28 mouse cellular contexts compared by ENCODE assay signal in genomic region chr10:110322082-110322632, GRCm38 (mm10).
DNase-seq lines count a peak whose midpoint lies in the region; ATAC-seq and TF ChIP-seq lines count a peak whose summit lies in the region.
"Had no signal": no experiment of that assay in that cellular context is flagged by ENCODE, and none has a peak within 500 bp of the region (broad histone marks: within the 10 kb centered on the region; RNA-seq: fewer than 3 reads in every experiment).

No protein-coding gene starts in this region.

- H3K27me3 ChIP-seq in hindbrain, embryonic 14.5 days (ENCODE audit: control insufficient read depth, insufficient read depth, low read length): no peaks in the 10 kb centered on the region
- no peaks in the 10 kb centered on the region for H3K27me3 ChIP-seq in hindbrain, embryonic 10.5 days (ENCODE audit: insufficient read depth, poor library complexity, severe bottlenecking)
- no peaks in the 10 kb centered on the region for H3K27me3 ChIP-seq in midbrain, embryonic 13.5 days
- no peaks in the 10 kb centered on the region for H3K27me3 ChIP-seq in midbrain, postnatal 0 days (ENCODE audit: insufficient read depth, low read length)
- H3K27me3 ChIP-seq in embryonic facial prominence, embryonic 10.5 days (replicated peaks; ENCODE audit: low read depth, poor library complexity, severe bottlenecking): no peaks in the 10 kb centered on the region
- H3K27me3 ChIP-seq: CH12.LX; heart, embryonic 13.5 days; liver, embryonic 13.5 days; megakaryocyte, embryonic 14.5 days had no signal

- H3K27ac ChIP-seq in hindbrain, embryonic 14.5 days: peak overlapping the region; percentile 11; the same call in 1 of the 2 replicates
- no peak overlapping the region for H3K27ac ChIP-seq in hindbrain, embryonic 10.5 days
- peak overlapping the region; percentile 27; the same call in 1 of the 2 replicates for H3K27ac ChIP-seq in midbrain, embryonic 13.5 days
- H3K27ac ChIP-seq in midbrain, postnatal 0 days (ENCODE audit: low read depth, low read length): no peak overlapping the region
- no peak overlapping the region for H3K27ac ChIP-seq in embryonic facial prominence, embryonic 10.5 days (replicated peaks)
- H3K27ac ChIP-seq: forebrain, embryonic 10.5 days; heart, adult 2 months; heart, embryonic 13.5 days; left cerebral cortex, adult 2 months; liver, embryonic 13.5 days had no signal

- no peak for ATAC-seq in hindbrain, embryonic 14.5 days (ENCODE audit: low FRiP score)
- ATAC-seq in midbrain, embryonic 13.5 days: peak; percentile 56; the same call in 1 of the 2 replicates
- ATAC-seq in midbrain, postnatal 0 days (ENCODE audit: low FRiP score): no peak
- ATAC-seq: forebrain, embryonic 16.5 days; intestine, postnatal 0 days; midbrain, embryonic 16.5 days had no signal

- H3K9me3 ChIP-seq in hindbrain, embryonic 14.5 days (ENCODE audit: control insufficient read depth, low read length): no peaks in the 10 kb centered on the region
- no peaks in the 10 kb centered on the region for H3K9me3 ChIP-seq in hindbrain, embryonic 10.5 days
- H3K9me3 ChIP-seq in midbrain, embryonic 13.5 days: no peaks in the 10 kb centered on the region
- H3K9me3 ChIP-seq in midbrain, postnatal 0 days (ENCODE audit: low read length): no peaks in the 10 kb centered on the region
- H3K9me3 ChIP-seq in embryonic facial prominence, embryonic 10.5 days: no peaks in the 10 kb centered on the region
- H3K9me3 ChIP-seq: forebrain, embryonic 10.5 days; heart, embryonic 13.5 days; liver, embryonic 13.5 days had no signal

- no peak overlapping the region for H3K4me2 ChIP-seq in hindbrain, embryonic 14.5 days (replicated peaks)
- H3K4me2 ChIP-seq in midbrain, embryonic 13.5 days (replicated peaks): no peak overlapping the region
- H3K4me2 ChIP-seq in midbrain, postnatal 0 days (ENCODE audit: low read depth, low read length, poor library complexity, severe bottlenecking): no peak overlapping the region
- H3K4me2 ChIP-seq: heart, embryonic 13.5 days; liver, embryonic 13.5 days; lung, embryonic 14.5 days had no signal

- TF ChIP-seq CTCF in midbrain, postnatal 0 days (IDR thresholded peaks at IDR 0.05): no peak

- H3K9ac ChIP-seq in hindbrain, embryonic 14.5 days: no peak overlapping the region
- no peak overlapping the region for H3K9ac ChIP-seq in midbrain, embryonic 13.5 days (replicated peaks)
- H3K9ac ChIP-seq in midbrain, postnatal 0 days (replicated peaks; ENCODE audit: low read length, poor library complexity, severe bottlenecking): no peak overlapping the region
- H3K9ac ChIP-seq: heart, embryonic 13.5 days; liver, embryonic 13.5 days; lung, embryonic 14.5 days had no signal

- H3K36me3 ChIP-seq in hindbrain, embryonic 14.5 days (replicated peaks; ENCODE audit: control insufficient read depth, insufficient read depth): no peaks in the 10 kb centered on the region
- no peaks in the 10 kb centered on the region for H3K36me3 ChIP-seq in hindbrain, embryonic 10.5 days
- no peaks in the 10 kb centered on the region for H3K36me3 ChIP-seq in midbrain, embryonic 13.5 days
- no peaks in the 10 kb centered on the region for H3K36me3 ChIP-seq in midbrain, postnatal 0 days (ENCODE audit: insufficient read depth, low read length)
- no peaks in the 10 kb centered on the region for H3K36me3 ChIP-seq in embryonic facial prominence, embryonic 10.5 days (replicated peaks)
- H3K36me3 ChIP-seq: forebrain, embryonic 10.5 days; G1E; heart, embryonic 13.5 days; liver, embryonic 13.5 days had no signal

- H3K4me3 ChIP-seq in hindbrain, embryonic 14.5 days (replicated peaks; ENCODE audit: low read length): no peak overlapping the region
- H3K4me3 ChIP-seq in hindbrain, embryonic 10.5 days: no peak overlapping the region
- H3K4me3 ChIP-seq in midbrain, embryonic 13.5 days (replicated peaks): no peak overlapping the region
- H3K4me3 ChIP-seq in midbrain, postnatal 0 days (ENCODE audit: low read depth, low read length): no peak overlapping the region
- H3K4me3 ChIP-seq in embryonic facial prominence, embryonic 10.5 days: no peak overlapping the region
- H3K4me3 ChIP-seq: forebrain, embryonic 10.5 days; heart, adult 2 months; heart, embryonic 13.5 days; left cerebral cortex, adult 2 months; liver, embryonic 13.5 days; megakaryocyte, embryonic 14.5 days had no signal

- WGBS in hindbrain, embryonic 14.5 days: 46% methylated on average over 6 of the region's 6 CpGs
- 63% methylated on average over 6 of the region's 6 CpGs for WGBS in hindbrain, embryonic 10.5 days
- 54% methylated on average over 6 of the region's 6 CpGs for WGBS in midbrain, embryonic 13.5 days
- 51% methylated on average over 6 of the region's 6 CpGs for WGBS in midbrain, postnatal 0 days
- 68% methylated on average over 6 of the region's 6 CpGs for WGBS in embryonic facial prominence, embryonic 10.5 days

- peaks cover 9% of the 10 kb centered on the region; the same call in 1 of the 2 replicates for H3K4me1 ChIP-seq in hindbrain, embryonic 14.5 days (replicated peaks; ENCODE audit: control insufficient read depth, insufficient read depth, low read length)
- no peaks in the 10 kb centered on the region for H3K4me1 ChIP-seq in hindbrain, embryonic 10.5 days (replicated peaks)
- peaks cover 8% of the 10 kb centered on the region; the same call in 1 of the 2 replicates for H3K4me1 ChIP-seq in midbrain, embryonic 13.5 days (replicated peaks)
- no peaks in the 10 kb centered on the region for H3K4me1 ChIP-seq in midbrain, postnatal 0 days (ENCODE audit: insufficient read depth, low read length)
- no peaks in the 10 kb centered on the region for H3K4me1 ChIP-seq in embryonic facial prominence, embryonic 10.5 days
- H3K4me1 ChIP-seq: forebrain, embryonic 10.5 days; heart, embryonic 13.5 days; liver, embryonic 13.5 days; megakaryocyte, embryonic 14.5 days had no signal

- DNase-seq in hindbrain, embryonic 14.5 days (ENCODE audit: low spot score): no peak
- DNase-seq in hindbrain, embryonic 10.5 days (ENCODE audit: low spot score): no peak
- no peak for DNase-seq in midbrain, postnatal 0 days (ENCODE audit: low spot score)
- peak; percentile 9 for DNase-seq in embryonic facial prominence, embryonic 10.5 days (ENCODE audit: low spot score)
- peak; percentile 15 for DNase-seq in retina, embryonic 14.5 days (ENCODE audit: low spot score)
- DNase-seq in thymus, adult 18-20 months: no peak
- DNase-seq in right cerebral cortex, adult 18-20 months: no peak
- DNase-seq: adrenal gland, adult 8-10 months; cerebellum, adult 2 months; cerebellum, postnatal 25 days; gastrocnemius, postnatal 36 days; heart, adult 2 months; heart, postnatal 14 days; liver, embryonic 13.5 days; lung, embryonic 14.5 days; lung, postnatal 36 days; right cerebral cortex, postnatal 4 days; thymus, postnatal 4 days had no signal

Comparison
In these comparisons a context has a peak if more than half of its experiments do, and no peak if none do; other contexts are left out.
1. H3K27ac ChIP-seq: peak in hindbrain, embryonic 14.5 days (single experiment) and midbrain, embryonic 13.5 days (single experiment); none in hindbrain, embryonic 10.5 days (single experiment), midbrain, postnatal 0 days (single experiment) and embryonic facial prominence, embryonic 10.5 days (single experiment).
2. DNase-seq: peak in embryonic facial prominence, embryonic 10.5 days (single experiment) and retina, embryonic 14.5 days (single experiment); none in hindbrain, embryonic 14.5 days (single experiment), hindbrain, embryonic 10.5 days (single experiment), midbrain, postnatal 0 days (single experiment), thymus, adult 18-20 months (0 of 2) and right cerebral cortex, adult 18-20 months (single experiment).